Mouse (Mus musculus) liver, postnatal 0 days (tissue): ENCODE measurements around the gene Dhx33. TPM values are rescaled to one million over a fixed set of nuclear protein-coding genes. Genes with fewer than 3 reads are reported as not detected.

Source experiments
- ATAC-seq: fragments of 200-750 bp; cut with Nextera tagmentation; 2 replicates; pipeline ENCODE4 v1.8.0; 2017; ENCODE audit warnings: mild to moderate bottlenecking, moderate library complexity
- DNase-seq: peaks from one replicate; pipeline ENCODE4 v3.0.0-alpha.2; 2016
- H3K27ac ChIP-seq: fragments of 300-500 bp; sonication (generic); 2 replicates; pipeline ENCODE4 v1.5.1; 2014; ENCODE audit warnings: antibody characterized with exemption, moderate library complexity, mild to moderate bottlenecking, low read depth
- H3K27me3 ChIP-seq: fragments of 300-500 bp; sonication (generic); 2 replicates; pipeline ENCODE4 v1.6.1; 2014; ENCODE audit warnings: low read length, control low read depth, mixed read lengths; ENCODE audit not compliant: insufficient read depth
- H3K36me3 ChIP-seq: fragments of 300-500 bp; sonication (generic); replicated peaks from 2 replicates; pipeline ENCODE4 v1.6.1; 2014; ENCODE audit warnings: mild to moderate bottlenecking, control low read depth, low read length, moderate library complexity, mixed read lengths; ENCODE audit not compliant: insufficient read depth
- H3K4me1 ChIP-seq: fragments of 300-500 bp; sonication (generic); 2 replicates; pipeline ENCODE4 v1.6.1; 2014; ENCODE audit warnings: antibody characterized with exemption, mild to moderate bottlenecking, control low read depth; ENCODE audit not compliant: insufficient read depth
- H3K4me2 ChIP-seq: fragments of 300-500 bp; sonication (generic); 2 replicates; pipeline ENCODE4 v1.6.1; 2014; ENCODE audit warnings: low read depth, mild to moderate bottlenecking, low read length, moderate library complexity, mixed read lengths
- H3K4me3 ChIP-seq: fragments of 300-500 bp; sonication (generic); 2 replicates; pipeline ENCODE4 v1.5.1; 2014; ENCODE audit warnings: low read depth, low read length
- H3K9ac ChIP-seq: fragments of 300-500 bp; sonication (generic); replicated peaks from 2 replicates; pipeline ENCODE4 v1.6.1; 2014; ENCODE audit warnings: mild to moderate bottlenecking, moderate library complexity
- H3K9me3 ChIP-seq: fragments of 300-500 bp; sonication (generic); 2 replicates; pipeline ENCODE4 v1.6.1; 2016; ENCODE audit warnings: mild to moderate bottlenecking, control low read depth, low read length, mixed read lengths
- CTCF ChIP-seq: sonication (generic); IDR thresholded peaks from 2 replicates; pipeline ENCODE4 v1.5.1; 2016; ENCODE audit warnings: antibody characterized with exemption, low read depth
- EP300 ChIP-seq: IDR thresholded peaks from 2 replicates; pipeline ENCODE4 v1.6.1; 2016; ENCODE audit warnings: antibody characterized with exemption, low read depth, mild to moderate bottlenecking
- WGBS: fragments of 180-500 bp; shearing (Covaris S2); extraction: QIAGEN DNeasy Blood & Tissue Kit; methylation state at CpG from one replicate; pipeline ENCODE4 v1.1.7; 2014; ENCODE audit not compliant: insufficient replicate concordance; 5-methylcytosine and 5-hydroxymethylcytosine counted together
- polyA plus RNA-seq: library from polyadenylated mRNA; unstranded; fragments of >200 nt; fragmentation: Nextera tagmentation; extraction: Ambion mirVana; gene quantifications from 2 replicates; pipeline ENCODE4 v1.2.1, GENCODE M21; 2015

Dhx33 gene
- polyA plus RNA-seq, 1 experiment from 2014 or later, result 3.5 TPM

DNA sequence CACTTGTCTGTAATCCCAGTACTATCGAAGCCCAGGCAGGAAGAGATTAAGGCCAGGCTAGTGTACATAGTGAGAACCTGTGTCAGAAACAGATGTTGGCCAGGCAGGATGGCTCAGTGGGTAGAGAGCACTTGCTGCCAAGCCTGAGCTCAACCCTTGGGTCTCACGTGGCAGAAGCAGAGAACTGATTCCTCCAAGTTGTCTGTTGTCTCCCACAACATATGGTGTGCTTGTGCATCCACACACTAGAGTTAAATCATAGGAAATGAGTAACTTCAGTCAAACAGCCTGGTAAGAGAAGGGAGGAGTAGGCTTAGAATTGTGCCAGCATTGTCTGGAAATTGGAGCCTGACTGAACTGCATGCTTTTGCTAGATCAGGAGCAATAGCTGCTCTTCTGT, 29.0 kb downstream of the Dhx33 start:
- H3K9ac ChIP-seq, result no peak overlapping the region
- H3K36me3 ChIP-seq, result peaks cover 73% of the 10 kb centered on the region
- H3K4me1 ChIP-seq, result 0 out of 2 replicates have a peak, but pooled peaks cover 8% of the 10 kb centered on the region

DNA sequence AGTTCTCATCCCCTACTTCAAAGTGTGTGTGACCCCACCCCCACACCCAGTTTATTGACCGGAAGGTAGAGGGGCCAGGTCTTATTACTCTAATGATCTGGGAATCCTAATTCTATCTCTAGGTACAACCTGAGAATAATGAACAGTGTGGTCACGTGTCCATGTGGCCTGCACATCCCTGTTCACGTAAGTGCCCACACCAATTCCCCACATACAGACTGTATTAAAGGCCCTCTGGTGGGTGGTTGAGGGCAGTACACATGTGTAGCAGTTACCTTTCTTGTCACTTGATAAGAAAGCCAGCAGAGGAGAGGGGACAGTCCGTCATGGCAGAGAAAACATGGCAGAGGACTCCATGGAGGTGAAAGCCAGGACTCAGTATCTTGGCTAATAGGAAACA, 30.3 kb downstream of the Dhx33 start:
- no peak overlapping the region for H3K4me2 ChIP-seq
- no peaks in the 10 kb centered on the region for H3K27me3 ChIP-seq
- 66% methylated on average over 4 of the region's 4 CpGs for WGBS
- peak; percentile 25 for DNase-seq
- TF ChIP-seq CTCF, result peak; percentile 64
- no peak for TF ChIP-seq EP300
- H3K4me3 ChIP-seq, result no peak overlapping the region
- H3K9ac ChIP-seq, result no peak overlapping the region
- no peak overlapping the region for H3K27ac ChIP-seq
- H3K4me1 ChIP-seq, result 0 out of 2 replicates have a peak, but pooled peaks cover 11% of the 10 kb centered on the region
- H3K9me3 ChIP-seq, result no peaks in the 10 kb centered on the region
- peaks cover 64% of the 10 kb centered on the region for H3K36me3 ChIP-seq
- ATAC-seq, result no peak

More for the DNA sequence above, 29.0 kb downstream of the Dhx33 start:
- no peak for TF ChIP-seq EP300
- TF ChIP-seq CTCF, result no peak
- no peak for DNase-seq
- H3K27me3 ChIP-seq, result no peaks in the 10 kb centered on the region
- 62% methylated on average over 2 of the region's 2 CpGs for WGBS
- H3K27ac ChIP-seq, result no peak overlapping the region
- H3K4me2 ChIP-seq, result no peak overlapping the region
- ATAC-seq, result no peak
- H3K9me3 ChIP-seq, result no peaks in the 10 kb centered on the region
- no peak overlapping the region for H3K4me3 ChIP-seq

DNA sequence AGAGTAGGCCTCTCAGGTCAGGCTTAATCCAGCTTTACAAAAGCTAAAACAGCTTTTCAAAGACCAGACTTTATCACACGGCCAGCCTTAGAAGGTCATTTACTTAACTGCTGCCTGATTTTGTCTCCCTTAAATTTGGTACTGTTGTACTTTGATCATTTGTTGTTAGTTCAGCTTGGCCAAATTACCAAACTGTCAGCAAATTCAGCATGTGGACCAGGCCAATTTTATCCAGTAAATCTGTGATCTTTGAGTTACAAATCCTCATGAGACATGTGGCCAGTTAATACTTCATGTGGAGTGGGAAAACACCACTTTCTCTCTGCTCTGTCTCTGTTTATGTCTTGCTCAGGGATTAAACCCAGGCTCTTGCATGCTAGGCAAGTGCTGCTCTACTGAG, 31.7 kb downstream of the Dhx33 start:
- H3K4me3 ChIP-seq, result no peak overlapping the region
- peaks cover 50% of the 10 kb centered on the region for H3K36me3 ChIP-seq
- H3K27me3 ChIP-seq, result no peaks in the 10 kb centered on the region
- H3K4me1 ChIP-seq, result peaks cover 20% of the 10 kb centered on the region
- DNase-seq (no peak), ATAC-seq (no peak)
- 0 out of 2 replicates have a peak overlapping the region, but pooled peaks have one; percentile 79 for H3K4me2 ChIP-seq
- H3K27ac ChIP-seq, result no peak overlapping the region
- no peak overlapping the region for H3K9ac ChIP-seq
- WGBS, result 58% methylated on average over 1 of the region's 1 CpGs
- no peaks in the 10 kb centered on the region for H3K9me3 ChIP-seq
- TF ChIP-seq CTCF (no peak), EP300 (no peak)

DNA sequence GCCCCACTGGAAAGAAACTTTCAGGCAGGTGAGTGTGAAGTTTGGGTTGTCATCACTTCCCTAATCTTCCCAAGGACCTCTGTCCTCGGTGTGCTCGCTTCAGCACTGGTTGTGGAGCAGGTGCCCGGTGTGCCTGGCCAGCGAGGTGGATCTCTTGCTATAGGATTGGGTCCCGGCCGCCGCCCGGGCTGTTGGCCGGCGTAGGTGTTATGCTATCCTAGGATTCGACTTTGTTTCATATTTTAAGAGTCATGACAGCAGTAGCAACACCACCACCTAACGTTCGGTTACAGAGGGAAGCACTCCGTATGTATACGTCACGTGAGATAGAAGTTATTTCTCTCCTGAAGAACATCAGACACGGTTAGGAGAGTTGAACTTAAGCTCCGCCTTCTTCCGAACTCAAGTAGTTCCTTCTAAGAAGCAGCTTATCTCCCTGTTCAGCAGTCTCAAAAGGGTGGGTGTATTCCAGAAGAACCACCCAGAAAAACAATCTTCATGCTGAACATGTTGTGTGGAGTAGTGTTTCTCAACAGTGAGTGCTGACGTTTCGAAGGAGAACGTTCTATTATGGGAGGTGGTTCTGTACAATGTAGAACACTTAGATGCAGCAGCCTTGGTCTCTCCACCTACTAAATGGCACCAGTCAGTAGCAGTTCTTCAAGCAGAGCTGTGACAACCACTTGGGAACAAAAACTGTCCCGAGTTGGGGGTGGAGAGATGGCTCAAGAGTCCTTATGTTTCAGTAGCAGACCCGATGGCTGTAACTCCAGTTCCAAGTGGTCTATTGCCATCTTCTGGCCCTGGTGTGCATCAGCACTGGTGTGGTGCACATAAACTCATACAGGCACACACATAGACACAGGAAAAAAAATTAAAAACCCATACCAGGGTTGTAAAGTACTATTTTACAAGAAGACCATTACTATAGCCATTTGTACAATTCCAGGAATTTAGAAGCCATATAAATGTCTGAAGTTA, 33.4 kb downstream of the Dhx33 start:
- Histone ChIP-seq H3K4me2 (peak overlapping the region; percentile 79), H3K27me3 (no peaks in the 10 kb centered on the region), H3K27ac (peak overlapping the region; percentile 91), H3K4me1 (peaks cover 20% of the 10 kb centered on the region), H3K36me3 (peaks cover 41% of the 10 kb centered on the region), H3K9me3 (no peaks in the 10 kb centered on the region), H3K4me3 (peak overlapping the region; percentile 94), H3K9ac (peak overlapping the region; percentile 64)
- TF ChIP-seq EP300, result no peak
- peak; percentile 46 for TF ChIP-seq CTCF
- ATAC-seq (peak; percentile 57), DNase-seq (peak; percentile 31)
- WGBS, result 9% methylated on average over 24 of the region's 24 CpGs

DNA sequence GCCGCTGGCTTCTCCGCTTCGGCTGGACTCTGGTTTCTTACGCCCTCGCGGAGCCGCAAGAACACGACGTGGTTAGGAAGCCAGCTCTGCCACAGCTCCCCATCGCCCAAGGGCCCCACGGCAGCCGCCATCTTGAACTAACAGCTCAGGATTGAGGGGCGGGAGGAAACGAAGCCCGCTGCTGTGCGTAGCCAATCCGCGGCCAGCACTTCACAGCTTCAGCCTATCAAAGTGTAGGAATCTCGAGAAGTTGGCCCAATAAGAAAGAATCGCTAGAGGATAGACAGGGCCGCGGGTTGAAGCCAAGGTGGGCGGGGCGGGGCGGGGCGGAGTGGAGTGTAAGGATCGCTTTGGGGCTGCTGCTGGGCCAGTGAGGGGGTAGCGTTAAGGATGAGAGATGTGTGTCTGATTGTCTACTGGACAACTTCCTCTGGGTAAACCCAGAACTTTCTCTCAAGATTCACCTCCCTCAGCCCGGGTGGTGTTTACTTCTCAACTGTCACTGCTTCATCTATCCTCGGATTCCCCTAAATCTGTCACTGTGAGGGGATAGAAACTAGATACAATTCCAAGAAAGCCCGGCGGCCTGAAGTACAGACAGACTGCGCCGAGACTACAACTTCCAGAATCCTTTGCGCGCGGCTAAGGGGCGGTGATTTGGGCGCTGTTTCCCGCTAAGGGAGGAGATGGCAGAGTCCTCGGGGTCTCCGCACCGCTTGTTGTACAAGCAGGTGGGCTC, 34.2 kb downstream of the Dhx33 start, which contains the start of the genes Nup88 and Rpain:
Gene Nup88 (minus strand): TSS at position 153 of the 739 bp plus-strand sequence.
Gene Rpain (plus strand): TSS at position 393 of the 739 bp plus-strand sequence.
- Histone ChIP-seq H3K9ac (peak within 1 kb of the TSS; percentile 96), H3K27ac (peak within 1 kb of the TSS; percentile 91), H3K4me1 (peaks cover 20% of the 10 kb centered on the region), H3K4me2 (peak within 1 kb of the TSS; percentile 79), H3K9me3 (no peaks in the 10 kb centered on the region), H3K36me3 (peaks cover 41% of the 10 kb centered on the region), H3K4me3 (peak within 1 kb of the TSS; percentile 94), H3K27me3 (no peaks in the 10 kb centered on the region)
- 2% methylated on average over 42 of the region's 43 CpGs for WGBS
- ATAC-seq, result peak; percentile 92
- DNase-seq, result peak; percentile 95
- TF ChIP-seq CTCF (no peak), EP300 (peak; percentile 45)
